Mouse (Mus musculus): ENCODE data around the gene Ebf1.

DNA sequence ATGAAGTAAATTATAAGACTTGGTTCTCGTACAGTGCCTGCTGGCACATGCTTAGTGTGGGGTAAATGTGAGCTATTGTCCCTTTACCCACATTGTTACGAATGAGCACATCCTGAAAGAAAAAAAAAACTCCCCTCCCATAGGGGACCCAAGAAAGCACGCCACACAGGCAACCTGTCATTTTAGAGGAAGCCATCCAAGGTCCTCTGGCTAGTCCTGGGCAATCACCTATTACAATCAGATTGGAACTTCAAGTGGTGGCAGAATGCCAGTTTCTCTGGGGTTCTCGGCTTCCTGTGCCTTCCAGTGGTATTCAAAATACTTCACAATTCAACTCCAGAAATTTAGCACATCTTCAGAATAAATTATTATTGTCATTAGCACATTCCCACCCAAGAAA is 98.7 kb downstream of the Ebf1 start:
- TF ChIP-seq MXI1 (IDR thresholded peaks at IDR 0.05; ENCODE audit: low read depth, low read length) (no peak), POLR2A (IDR thresholded peaks at IDR 0.05; ENCODE audit: control insufficient read depth in 1 of 2, insufficient read depth in 1 of 2, low read depth in 1 of 2, low read length in 2 of 2, poor library complexity in 1 of 2) (no peak)

Data from MEL (cell line).